Mouse (Mus musculus) small intestine, adult 2 months (tissue): Measurements from ENCODE around the gene Helz. TPM values are rescaled to one million over a fixed set of nuclear protein-coding genes. Genes with fewer than 3 reads are reported as not detected.

Experiments
- H3K27ac ChIP-seq: fragments of 200-500 bp; 2 replicates; pipeline ENCODE4 v1.5.1; 2012; ENCODE audit warnings: low read depth, low read length, control low read depth, inconsistent platforms; ENCODE audit not compliant: insufficient read depth
- H3K27me3 ChIP-seq: fragments of 200-500 bp; 2 replicates; pipeline ENCODE4 v1.6.1; 2012; ENCODE audit warnings: mild to moderate bottlenecking, moderate library complexity, low read length, inconsistent platforms; ENCODE audit not compliant: control insufficient read depth, insufficient read depth
- H3K36me3 ChIP-seq: fragments of 200-500 bp; 2 replicates; pipeline ENCODE4 v1.6.1; 2012; ENCODE audit warnings: mild to moderate bottlenecking, low read length, control low read depth, inconsistent platforms; ENCODE audit not compliant: control insufficient read depth, insufficient read depth
- H3K4me1 ChIP-seq: fragments of 200-500 bp; 2 replicates; pipeline ENCODE4 v1.6.1; 2012; ENCODE audit warnings: low read length, inconsistent platforms, mixed read lengths; ENCODE audit not compliant: control insufficient read depth, insufficient read depth, insufficient read length
- H3K4me3 ChIP-seq: fragments of 200-500 bp; 2 replicates; pipeline ENCODE4 v1.5.1; 2012; ENCODE audit warnings: low read depth, mild to moderate bottlenecking, control low read depth, inconsistent platforms, low read length, moderate library complexity
- CTCF ChIP-seq: fragments of 200-500 bp; IDR thresholded peaks from 2 replicates; pipeline ENCODE4 v1.5.1; 2012; ENCODE audit warnings: low read depth, mild to moderate bottlenecking, control low read depth, inconsistent platforms, low read length, moderate library complexity, mixed read lengths; ENCODE audit not compliant: insufficient replicate concordance, insufficient read length; ENCODE audit errors: extremely low read depth
- POLR2A ChIP-seq: fragments of 200-500 bp; IDR thresholded peaks from 2 replicates; pipeline ENCODE4 v1.6.1; 2012; ENCODE audit warnings: low read depth, mild to moderate bottlenecking, control low read depth, inconsistent platforms, low read length, moderate library complexity
- WGBS: fragments of 180-500 bp; shearing (Covaris S2); methylation state at CpG from one replicate; pipeline ENCODE4 v1.1.7; 2018; 5-methylcytosine and 5-hydroxymethylcytosine counted together
- polyA plus RNA-seq: library from polyadenylated mRNA; depleted of rRNA; stranded (reverse); fragments of >200 nt; gene quantifications from 2 replicates; pipeline ENCODE4 v1.2.3, GENCODE M21; 2012

The Helz gene
- polyA plus RNA-seq, 1 experiment = 19.5 TPM

GRCm38 (mm10) chr11:107638137-107638536 is 90.4 kb downstream of the Helz start:
- H3K36me3 ChIP-seq = peaks cover 56% of the 10 kb centered on the region
- WGBS = 83% methylated on average over 5 of the region's 5 CpGs

GRCm38 (mm10) chr11:107639657-107640056 is 91.9 kb downstream of the Helz start:
- WGBS = 92% methylated on average over 2 of the region's 2 CpGs

More at GRCm38 (mm10) chr11:107638137-107638536, 90.4 kb downstream of the Helz start:
- no peak for TF ChIP-seq CTCF
- no peak for TF ChIP-seq POLR2A
- Histone ChIP-seq H3K4me1 (peaks cover 5% of the 10 kb centered on the region; the same call in 1 of the 2 replicates), H3K27ac (no peak overlapping the region), H3K4me3 (no peak overlapping the region), H3K27me3 (no peaks in the 10 kb centered on the region)

GRCm38 (mm10) chr11:107644461-107644860 is 96.7 kb downstream of the Helz start:
- Histone ChIP-seq H3K27ac (no peak overlapping the region), H3K27me3 (no peaks in the 10 kb centered on the region), H3K36me3 (peaks cover 46% of the 10 kb centered on the region), H3K4me3 (no peak overlapping the region), H3K4me1 (no peaks in the 10 kb centered on the region)
- TF ChIP-seq CTCF (no peak), POLR2A (no peak)
- 94% methylated on average over 4 of the region's 4 CpGs for WGBS

More at GRCm38 (mm10) chr11:107639657-107640056, 91.9 kb downstream of the Helz start:
- Histone ChIP-seq H3K4me1 (no peaks in the 10 kb centered on the region), H3K27me3 (no peaks in the 10 kb centered on the region), H3K27ac (no peak overlapping the region), H3K36me3 (peaks cover 53% of the 10 kb centered on the region), H3K4me3 (no peak overlapping the region)
- no peak for TF ChIP-seq CTCF
- TF ChIP-seq POLR2A = no peak

- H3K4me1 ChIP-seq = no peaks in the 10 kb centered on the region
- TF ChIP-seq POLR2A (no peak), CTCF (no peak)
- 70% methylated on average over 3 of the region's 3 CpGs for WGBS
- H3K4me3 ChIP-seq = no peak overlapping the region
- peaks cover 49% of the 10 kb centered on the region for H3K36me3 ChIP-seq
- no peak overlapping the region for H3K27ac ChIP-seq
- no peaks in the 10 kb centered on the region for H3K27me3 ChIP-seq
These were observed 99.6 kb downstream of the Helz start for GRCm38 (mm10) chr11:107647330-107647729.

- Histone ChIP-seq H3K4me3 (no peak overlapping the region), H3K4me1 (no peaks in the 10 kb centered on the region), H3K36me3 (peaks cover 45% of the 10 kb centered on the region), H3K27ac (no peak overlapping the region), H3K27me3 (no peaks in the 10 kb centered on the region)
- TF ChIP-seq POLR2A (no peak), CTCF (no peak)
- 84% methylated on average over 4 of the region's 4 CpGs for WGBS
These were observed 100.9 kb downstream of the Helz start for GRCm38 (mm10) chr11:107648668-107649067.

GRCm38 (mm10) chr11:107649458-107649857 is 101.7 kb downstream of the Helz start:
- H3K4me3 ChIP-seq = no peak overlapping the region
- H3K4me1 ChIP-seq = no peaks in the 10 kb centered on the region
- no peaks in the 10 kb centered on the region for H3K27me3 ChIP-seq
- no peak overlapping the region for H3K27ac ChIP-seq
- peaks cover 46% of the 10 kb centered on the region for H3K36me3 ChIP-seq
- WGBS = 93% methylated on average over 14 of the region's 14 CpGs
- TF ChIP-seq CTCF = no peak
- TF ChIP-seq POLR2A = no peak

- no peak overlapping the region for H3K4me3 ChIP-seq
- H3K36me3 ChIP-seq = peaks cover 43% of the 10 kb centered on the region
- H3K27me3 ChIP-seq = no peaks in the 10 kb centered on the region
- TF ChIP-seq POLR2A = no peak
- TF ChIP-seq CTCF = no peak
- H3K27ac ChIP-seq = no peak overlapping the region
- 71% methylated on average over 6 of the region's 6 CpGs for WGBS
- H3K4me1 ChIP-seq = no peaks in the 10 kb centered on the region
These were observed 102.8 kb downstream of the Helz start for GRCm38 (mm10) chr11:107650422-107651051.
